Mouse (Mus musculus) urinary bladder, adult 18-20 months (tissue): ENCODE data around the gene 4930415L06Rik.

Experiments
- DNase-seq, 2 experiments: peaks; one replicate each; pipeline ENCODE4 v3.0.0; 2022; ENCODE audit warnings: low spot score in 2 of 2, mixed read lengths in 2 of 2

4930415L06Rik gene

DNA sequence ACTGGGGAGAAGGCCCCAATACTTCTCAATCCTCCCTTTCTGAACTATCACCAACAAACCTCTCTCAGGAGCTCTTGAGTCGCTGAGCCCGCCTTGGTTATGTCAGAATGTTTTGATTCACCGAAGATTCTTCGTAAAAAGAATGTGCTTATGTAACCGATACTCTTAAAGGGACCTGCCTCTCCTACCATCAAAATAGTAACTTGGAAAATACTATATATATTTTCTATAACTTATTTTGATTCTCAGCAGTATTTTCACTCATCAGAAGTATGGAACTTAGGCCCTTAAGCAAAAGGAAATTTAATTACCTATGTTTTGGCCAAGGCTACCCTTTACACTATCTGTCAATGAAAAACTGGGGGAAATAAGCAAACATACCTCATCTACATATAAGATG is at the start of gene 4930415L06Rik:
Gene 4930415L06Rik (minus strand): TSS at position 101 of the 400 bp plus-strand sequence.
- DNase-seq: no peak

DNA sequence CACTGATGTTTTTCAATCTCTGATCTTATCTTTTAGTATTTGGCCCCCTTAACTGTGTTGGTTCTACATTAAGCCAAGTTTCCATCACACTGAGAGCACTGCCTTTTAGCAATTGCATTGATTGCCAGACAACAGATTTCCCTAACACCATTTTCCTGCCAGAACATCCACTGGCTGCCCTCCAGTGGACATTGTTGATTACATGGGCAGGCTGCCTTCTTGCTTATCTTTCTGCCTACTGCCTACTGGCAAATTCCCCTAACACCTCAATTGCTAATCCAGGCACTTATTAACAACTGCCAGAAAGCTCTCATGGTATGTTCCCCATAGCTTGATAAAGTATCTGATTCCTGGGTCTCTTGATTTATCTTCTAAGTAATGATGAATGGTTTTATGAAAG is 46.0 kb upstream of the 4930415L06Rik start:
- DNase-seq: no peak

DNA sequence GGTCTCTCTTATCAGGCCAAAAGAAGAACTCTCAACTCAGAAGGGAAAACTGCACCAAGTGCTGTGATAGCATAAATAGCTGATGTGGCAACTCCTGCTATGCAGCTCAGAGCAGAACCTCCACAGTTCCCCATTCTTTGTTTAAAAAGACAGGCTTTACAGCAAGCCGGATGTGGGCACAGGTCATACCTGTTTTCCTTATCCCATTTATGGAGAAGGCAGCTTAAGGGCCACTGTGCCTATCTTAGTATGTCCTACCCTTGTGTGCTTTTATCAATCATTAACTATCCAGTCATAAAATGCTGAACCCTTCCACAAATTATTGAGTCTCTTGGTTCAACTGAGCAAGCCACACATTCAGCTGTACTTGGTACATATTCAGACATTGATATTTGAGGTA is 27.8 kb downstream of the 4930415L06Rik start:
- no peak for DNase-seq
